Comparison of ENCODE assay signal across 9 mouse cellular contexts in the genomic region with DNA sequence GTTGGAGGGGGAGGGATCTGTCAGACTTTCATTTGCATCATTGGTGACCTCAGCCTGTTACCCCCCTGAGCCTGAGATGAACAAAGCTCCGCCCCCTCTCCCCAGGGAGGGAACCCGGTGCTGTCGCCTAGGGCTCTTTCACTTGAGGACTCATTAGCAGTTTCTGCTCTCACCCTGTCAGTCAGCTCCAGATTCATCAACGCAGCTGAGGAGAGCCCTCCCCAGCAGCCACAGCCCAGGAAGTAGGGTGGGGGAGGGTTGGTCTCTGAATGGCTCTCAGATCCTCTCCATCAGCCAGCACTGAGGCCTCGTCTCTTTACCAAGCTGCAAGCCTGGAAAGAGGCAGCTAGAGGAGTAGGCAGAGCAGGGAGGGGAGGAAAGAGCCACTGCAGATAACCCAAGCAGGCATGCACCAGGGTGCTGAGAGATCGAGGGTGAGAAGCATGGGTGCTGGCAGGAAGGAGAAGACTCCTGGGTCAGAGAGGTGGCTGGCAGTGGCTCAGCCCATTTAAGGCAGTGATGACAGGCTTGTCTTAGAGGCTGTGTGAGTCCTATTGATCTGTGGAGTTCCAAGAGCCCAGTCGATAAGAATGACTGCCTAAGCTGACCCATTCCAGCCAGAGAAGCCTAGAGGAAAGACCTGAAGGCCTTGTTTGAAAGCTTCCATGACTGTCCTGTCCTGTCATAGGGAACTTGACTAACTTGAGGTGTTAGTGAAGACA. TPM values are rescaled to one million over a fixed set of nuclear protein-coding genes. Genes with fewer than 3 reads are reported as not detected.
DNase-seq lines count a peak whose midpoint lies in the region; ATAC-seq and TF ChIP-seq lines count a peak whose summit lies in the region.
"Had no signal": no experiment of that assay in that cellular context is flagged by ENCODE, and none has a peak within 500 bp of the region (broad histone marks: within the 10 kb centered on the region; RNA-seq: fewer than 3 reads in every experiment).

No protein-coding gene starts in this region.

- 0 out of 2 replicates have a peak, but pooled peaks have one; percentile 7 for ATAC-seq in heart, embryonic 15.5 days (replicated peaks; ENCODE audit: insufficient number of reproducible peaks, insufficient read depth, low FRiP score, low read depth)
- peak; percentile 94 for ATAC-seq in forebrain, embryonic 13.5 days
- ATAC-seq in midbrain, embryonic 16.5 days, result peak; percentile 78
- no peak for ATAC-seq in erythroblast, adult 5-6 weeks (replicated peaks; ENCODE audit: low FRiP score, poor library complexity, severe bottlenecking)

- H3K9me3 ChIP-seq in heart, embryonic 15.5 days (replicated peaks), result no peaks in the 10 kb centered on the region
- H3K9me3 ChIP-seq in CH12.LX (replicated peaks; ENCODE audit: low read length), result no peaks in the 10 kb centered on the region
- H3K9me3 ChIP-seq in forebrain, embryonic 13.5 days (replicated peaks), result no peaks in the 10 kb centered on the region
- no peaks in the 10 kb centered on the region for H3K9me3 ChIP-seq in midbrain, embryonic 16.5 days (replicated peaks; ENCODE audit: control insufficient read depth, low read length, poor library complexity, severe bottlenecking)
- H3K9me3 ChIP-seq: embryonic facial prominence, embryonic 13.5 days had no signal

- H3K4me2 ChIP-seq in heart, embryonic 15.5 days, result no peak overlapping the region
- H3K4me2 ChIP-seq in CH12.LX (ENCODE audit: insufficient read depth, low read depth, poor library complexity, severe bottlenecking), result peak overlapping the region; percentile 9; the same call in 1 of the 2 replicates
- peak overlapping the region; percentile 17 for H3K4me2 ChIP-seq in forebrain, embryonic 13.5 days
- no peak overlapping the region for H3K4me2 ChIP-seq in midbrain, embryonic 16.5 days (ENCODE audit: low read length)
- H3K4me2 ChIP-seq: embryonic facial prominence, embryonic 13.5 days had no signal

- in situ Hi-C loops in CH12.LX (cut with MboI; ENCODE audit: low pct_ligation_motif_present, low pct_unique_long_range_greater_than_20kb, low sequenced_read_pairs), result no loop called here

- H3K36me3 ChIP-seq in heart, embryonic 15.5 days, result no peaks in the 10 kb centered on the region; the same call in 1 of the 2 replicates
- peaks cover 69 to 99% of the 10 kb centered on the region in 2 experiments for H3K36me3 ChIP-seq in CH12.LX (replicated peaks in 1 of 2; ENCODE audit: control insufficient read depth in 1 of 2, insufficient read depth in 1 of 2, low read length in 1 of 2)
- peaks cover 2% of the 10 kb centered on the region; the same call in 1 of the 2 replicates for H3K36me3 ChIP-seq in forebrain, embryonic 13.5 days (ENCODE audit: poor library complexity, severe bottlenecking)
- H3K36me3 ChIP-seq in midbrain, embryonic 16.5 days (ENCODE audit: control insufficient read depth, insufficient read depth, low read length), result no peaks in the 10 kb centered on the region

- dilution Hi-C loops in CH12.LX (cut with MboI; ENCODE audit: extremely low pct_ligation_motif_present, extremely low pct_unique_long_range_greater_than_20kb, low sequenced_read_pairs), result no loop called here

- DNase-seq in heart, postnatal 4 days, result no peak
- peak; percentile 89 for DNase-seq in CH12.LX (ENCODE audit: extremely low read depth)
- DNase-seq in kidney, adult 9 months, result no peak
- DNase-seq in gastrocnemius, adult 18-20 months (ENCODE audit: low spot score), result no peak

- H3K9ac ChIP-seq in heart, embryonic 15.5 days, result no peak overlapping the region
- no peak overlapping the region for H3K9ac ChIP-seq in CH12.LX (ENCODE audit: insufficient read depth, low read depth)
- 0 out of 2 replicates have a peak overlapping the region, but pooled peaks have one; percentile 1 for H3K9ac ChIP-seq in forebrain, embryonic 13.5 days
- H3K9ac ChIP-seq in midbrain, embryonic 16.5 days (ENCODE audit: low read depth, low read length), result peak overlapping the region; percentile 36; the same call in 1 of the 2 replicates
- H3K9ac ChIP-seq: embryonic facial prominence, embryonic 13.5 days had no signal

- TF ChIP-seq EP300 in CH12.LX (IDR thresholded peaks at IDR 0.05; ENCODE audit: low read length), result no peak

- no peak overlapping the region for H3K4me3 ChIP-seq in heart, embryonic 15.5 days
- no peak overlapping the region for H3K4me3 ChIP-seq in CH12.LX (replicated peaks in 1 of 3; ENCODE audit: low read depth in 2 of 3, low read length in 2 of 3, poor library complexity in 1 of 3)
- H3K4me3 ChIP-seq in forebrain, embryonic 13.5 days, result no peak overlapping the region
- no peak overlapping the region for H3K4me3 ChIP-seq in midbrain, embryonic 16.5 days (ENCODE audit: low read depth, low read length)
- H3K4me3 ChIP-seq: embryonic facial prominence, embryonic 13.5 days had no signal

- WGBS in heart, embryonic 15.5 days, result 19% methylated on average over 7 of the region's 7 CpGs
- WGBS in forebrain, embryonic 13.5 days, result 9% methylated on average over 7 of the region's 7 CpGs
- WGBS in midbrain, embryonic 16.5 days, result 16% methylated on average over 7 of the region's 7 CpGs

- no peak overlapping the region for H3K27ac ChIP-seq in heart, embryonic 15.5 days
- H3K27ac ChIP-seq in CH12.LX (ENCODE audit: insufficient read depth, low read depth), result peak overlapping the region; percentile 33
- H3K27ac ChIP-seq in forebrain, embryonic 13.5 days, result peak overlapping the region; percentile 59
- H3K27ac ChIP-seq in midbrain, embryonic 16.5 days (ENCODE audit: low read length), result peak overlapping the region; percentile 60
- H3K27ac ChIP-seq: embryonic facial prominence, embryonic 13.5 days had no signal

- no peaks in the 10 kb centered on the region for H3K79me2 ChIP-seq in CH12.LX (replicated peaks; ENCODE audit: control insufficient read depth, extremely low read depth, insufficient read depth, poor library complexity, severe bottlenecking)

- H3K27me3 ChIP-seq in heart, embryonic 15.5 days, result no peaks in the 10 kb centered on the region
- no peaks in the 10 kb centered on the region for H3K27me3 ChIP-seq in CH12.LX (replicated peaks)
- H3K27me3 ChIP-seq in forebrain, embryonic 13.5 days, result peaks cover 8% of the 10 kb centered on the region; the same call in 1 of the 2 replicates
- no peaks in the 10 kb centered on the region for H3K27me3 ChIP-seq in midbrain, embryonic 16.5 days (ENCODE audit: control insufficient read depth, insufficient read depth, low read depth, low read length)
- H3K27me3 ChIP-seq: embryonic facial prominence, embryonic 13.5 days had no signal

- no peak for TF ChIP-seq RAD21 in CH12.LX (IDR thresholded peaks at IDR 0.05; ENCODE audit: low read depth, low read length)

- TF ChIP-seq CTCF in CH12.LX (conservative IDR thresholded peaks at IDR 0.05 in 1 of 2, IDR thresholded peaks at IDR 0.05 in 1 of 2; ENCODE audit: low read depth in 2 of 2, low read length in 2 of 2), result no peak

- peaks cover 19% of the 10 kb centered on the region for H3K4me1 ChIP-seq in heart, embryonic 15.5 days (replicated peaks)
- H3K4me1 ChIP-seq in CH12.LX (ENCODE audit: control insufficient read depth in 1 of 2, insufficient read depth in 2 of 2), result peaks cover 7 to 25% of the 10 kb centered on the region in 2 experiments; a peak in 3 of 4 replicates
- peaks cover 64% of the 10 kb centered on the region for H3K4me1 ChIP-seq in forebrain, embryonic 13.5 days
- H3K4me1 ChIP-seq in midbrain, embryonic 16.5 days (ENCODE audit: control insufficient read depth, insufficient read depth, low read length), result peaks cover 31% of the 10 kb centered on the region

- TF ChIP-seq POLR2A in CH12.LX (IDR thresholded peaks at IDR 0.05; ENCODE audit: low read depth, low read length), result no peak; the same call in 1 of the 2 replicates

TF ChIP-seq in CH12.LX, 34 proteins besides CTCF, POLR2A, EP300 and RAD21 (continues in another document):
- no peak for TF ChIP-seq UBTF (IDR thresholded peaks at IDR 0.05; ENCODE audit: low read depth, low read length)
- no peak for TF ChIP-seq IRF4 (IDR thresholded peaks at IDR 0.05; ENCODE audit: low read depth, low read length)
- no peak for TF ChIP-seq E2F4 (IDR thresholded peaks at IDR 0.05; ENCODE audit: insufficient replicate concordance, low read depth, low read length)
- no peak for TF ChIP-seq PAX5 (IDR thresholded peaks at IDR 0.05; ENCODE audit: low read length)
- TF ChIP-seq GABPA (IDR thresholded peaks at IDR 0.05; ENCODE audit: insufficient replicate concordance, low read depth, low read length), result no peak
- no peak for TF ChIP-seq SIN3A (IDR thresholded peaks at IDR 0.05; ENCODE audit: low read length)
- TF ChIP-seq NELFE (IDR thresholded peaks at IDR 0.05; ENCODE audit: low read depth, low read length), result no peak
- no peak for TF ChIP-seq HCFC1 (IDR thresholded peaks at IDR 0.05; ENCODE audit: low read depth, low read length)
- TF ChIP-seq ZC3H11A (IDR thresholded peaks at IDR 0.05; ENCODE audit: low read depth, low read length), result no peak
- TF ChIP-seq KAT2A (IDR thresholded peaks at IDR 0.05; ENCODE audit: insufficient replicate concordance, low read length), result no peak
- TF ChIP-seq TBP (conservative IDR thresholded peaks at IDR 0.05; ENCODE audit: low read depth, low read length), result no peak
- no peak for TF ChIP-seq MAX (IDR thresholded peaks at IDR 0.05; ENCODE audit: low read length)
- TF ChIP-seq ETS1 (conservative IDR thresholded peaks at IDR 0.05; ENCODE audit: low read depth, low read length), result peak; percentile 31; the same call in 1 of the 2 replicates
- peak; percentile 58; the same call in 1 of the 2 replicates for TF ChIP-seq MAZ (IDR thresholded peaks at IDR 0.05; ENCODE audit: low read depth, low read length)
- TF ChIP-seq TCF12 (IDR thresholded peaks at IDR 0.05; ENCODE audit: low read depth, low read length), result no peak
- 0 out of 2 replicates have a peak, but pooled peaks have one; percentile 27 for TF ChIP-seq MEF2A (IDR thresholded peaks at IDR 0.05; ENCODE audit: borderline replicate concordance, low read depth, low read length)
- no peak for TF ChIP-seq RCOR1 (conservative IDR thresholded peaks at IDR 0.05; ENCODE audit: low read depth, low read length)
- no peak for TF ChIP-seq ZMIZ1 (IDR thresholded peaks at IDR 0.05; ENCODE audit: low read depth, low read length)
- no peak for TF ChIP-seq MAFK (IDR thresholded peaks at IDR 0.05; ENCODE audit: insufficient replicate concordance, low read length)

RNA-seq across cellular contexts. Expression of a gene that starts 46.6 kb away (rescaled TPM):
- 0.30 and 0.51 TPM in 2 replicates for polyA plus RNA-seq in heart, embryonic 15.5 days (2015; fragmentation: Nextera tagmentation; extraction: Ambion mirVana)
- total RNA-seq in heart, postnatal 4 days (2021), result 1 to 10 TPM; 1.2 to 1.6 TPM
- 0.29 and 0.55 TPM in 2 replicates for total RNA-seq in CH12.LX (2012; rRNA removed)
- total RNA-seq in CH12.LX (2014; rRNA removed), result not detected in 2 replicates
- polyA plus RNA-seq in CH12.LX (2012; ENCODE audit: insufficient read length, low read depth), result 0.09 and 0.10 TPM in 2 replicates
- 3.8 and 4.3 TPM in 2 replicates for polyA plus RNA-seq in forebrain, embryonic 13.5 days (2015; fragmentation: Nextera tagmentation; extraction: Ambion mirVana)
- polyA plus RNA-seq in midbrain, embryonic 16.5 days (2015; fragmentation: Nextera tagmentation; extraction: Ambion mirVana), result 6.7 and 6.8 TPM in 2 replicates
- not detected in 2 replicates for total RNA-seq in erythroblast, adult 5-6 weeks (2015; ENCODE audit: low replicate concordance)
- not detected in 2 replicates for total RNA-seq in erythroblast, adult 5-6 weeks (2017; ENCODE audit: low replicate concordance)
- under 1 TPM; 0.39 to 0.40 TPM for total RNA-seq in gastrocnemius, adult 18-20 months (2021)

Comparison
In these comparisons a context has a peak if more than half of its experiments do, and no peak if none do; other contexts are left out.
1. H3K4me2 ChIP-seq: peak in CH12.LX (single experiment) and forebrain, embryonic 13.5 days (single experiment); none in heart, embryonic 15.5 days (single experiment) and midbrain, embryonic 16.5 days (single experiment).
2. H3K9ac ChIP-seq: peak in forebrain, embryonic 13.5 days (single experiment) and midbrain, embryonic 16.5 days (single experiment); none in heart, embryonic 15.5 days (single experiment) and CH12.LX (single experiment).